Mouse (Mus musculus) heart, embryonic 11.5 days (tissue): ENCODE measurements around the gene Nfe2l2. TPM values are rescaled to one million over a fixed set of nuclear protein-coding genes. Genes with fewer than 3 reads are reported as not detected.

Source experiments
- ATAC-seq: fragments of 200-750 bp; cut with Nextera tagmentation; replicated peaks from 2 replicates; pipeline ENCODE4 v1.8.0; 2017; ENCODE audit warnings: moderate library complexity; ENCODE audit not compliant: insufficient number of reproducible peaks, low FRiP score, low TSS enrichment
- H3K27ac ChIP-seq: fragments of 300-500 bp; sonication (generic); 2 replicates; pipeline ENCODE4 v1.5.1; 2014; ENCODE audit warnings: mild to moderate bottlenecking, low read depth, low read length
- H3K27me3 ChIP-seq: fragments of 300-500 bp; sonication (generic); 2 replicates; pipeline ENCODE4 v1.6.1; 2014; ENCODE audit warnings: mild to moderate bottlenecking, low read length, mixed read lengths; ENCODE audit not compliant: control insufficient read depth, insufficient read depth
- H3K36me3 ChIP-seq: fragments of 300-500 bp; sonication (generic); 2 replicates; pipeline ENCODE4 v1.6.1; 2014; ENCODE audit warnings: mild to moderate bottlenecking, low read length, moderate library complexity, mixed read lengths; ENCODE audit not compliant: control insufficient read depth, insufficient read depth
- H3K4me1 ChIP-seq: fragments of 300-500 bp; sonication (generic); 2 replicates; pipeline ENCODE4 v1.6.1; 2014; ENCODE audit warnings: low read length; ENCODE audit not compliant: control insufficient read depth, insufficient read depth
- H3K4me2 ChIP-seq: fragments of 300-500 bp; sonication (generic); 2 replicates; pipeline ENCODE4 v1.6.1; 2014; ENCODE audit warnings: mild to moderate bottlenecking, moderate library complexity
- H3K4me3 ChIP-seq: fragments of 300-500 bp; sonication (generic); 2 replicates; pipeline ENCODE4 v1.5.1; 2014; ENCODE audit warnings: low read depth, low read length
- H3K9ac ChIP-seq: fragments of 300-500 bp; sonication (generic); 2 replicates; pipeline ENCODE4 v1.6.1; 2014; ENCODE audit warnings: mild to moderate bottlenecking, low read depth, low read length, moderate library complexity
- H3K9me3 ChIP-seq: fragments of 300-500 bp; sonication (generic); replicated peaks from 2 replicates; pipeline ENCODE4 v1.6.1; 2016; ENCODE audit warnings: low read length; ENCODE audit not compliant: control insufficient read depth
- WGBS: fragments of 180-500 bp; shearing (Covaris S2); extraction: QIAGEN DNeasy Blood & Tissue Kit; methylation state at CpG from one replicate; pipeline ENCODE4 v1.1.7; 2014; ENCODE audit not compliant: insufficient replicate concordance; 5-methylcytosine and 5-hydroxymethylcytosine counted together
- polyA plus RNA-seq: library from polyadenylated mRNA; unstranded; fragments of >200 nt; fragmentation: Nextera tagmentation; extraction: Ambion mirVana; gene quantifications from 2 replicates; pipeline ENCODE4 v1.2.1, GENCODE M21; 2014

The Nfe2l2 gene
- polyA plus RNA-seq, 1 experiment from 2014 or later = 46.7 TPM

DNA sequence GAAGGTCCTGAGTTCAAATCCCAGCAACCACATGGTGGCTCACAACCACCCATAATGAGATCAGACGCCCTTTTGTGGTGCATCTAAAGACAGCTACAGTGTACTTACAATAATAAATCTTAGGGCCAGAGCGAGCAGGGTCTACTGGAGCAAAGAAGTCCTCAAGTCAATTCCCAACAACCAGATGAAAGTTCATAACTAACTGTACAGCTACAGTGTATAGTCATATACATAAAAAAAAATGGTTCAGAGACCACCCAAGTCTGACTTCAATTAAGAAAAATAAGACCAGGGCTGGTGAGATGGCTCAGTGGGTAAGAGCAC lies 33.1 kb downstream of the Nfe2l2 start:
- peaks cover under 1% of the 10 kb centered on the region for H3K36me3 ChIP-seq
- WGBS = 78% methylated on average over 2 of the region's 2 CpGs
- no peak overlapping the region for H3K27ac ChIP-seq
- no peaks in the 10 kb centered on the region for H3K9me3 ChIP-seq
- no peak overlapping the region for H3K9ac ChIP-seq
- H3K27me3 ChIP-seq = no peaks in the 10 kb centered on the region
- ATAC-seq = no peak
- no peak overlapping the region for H3K4me2 ChIP-seq
- no peak overlapping the region for H3K4me3 ChIP-seq
- H3K4me1 ChIP-seq = no peaks in the 10 kb centered on the region

DNA sequence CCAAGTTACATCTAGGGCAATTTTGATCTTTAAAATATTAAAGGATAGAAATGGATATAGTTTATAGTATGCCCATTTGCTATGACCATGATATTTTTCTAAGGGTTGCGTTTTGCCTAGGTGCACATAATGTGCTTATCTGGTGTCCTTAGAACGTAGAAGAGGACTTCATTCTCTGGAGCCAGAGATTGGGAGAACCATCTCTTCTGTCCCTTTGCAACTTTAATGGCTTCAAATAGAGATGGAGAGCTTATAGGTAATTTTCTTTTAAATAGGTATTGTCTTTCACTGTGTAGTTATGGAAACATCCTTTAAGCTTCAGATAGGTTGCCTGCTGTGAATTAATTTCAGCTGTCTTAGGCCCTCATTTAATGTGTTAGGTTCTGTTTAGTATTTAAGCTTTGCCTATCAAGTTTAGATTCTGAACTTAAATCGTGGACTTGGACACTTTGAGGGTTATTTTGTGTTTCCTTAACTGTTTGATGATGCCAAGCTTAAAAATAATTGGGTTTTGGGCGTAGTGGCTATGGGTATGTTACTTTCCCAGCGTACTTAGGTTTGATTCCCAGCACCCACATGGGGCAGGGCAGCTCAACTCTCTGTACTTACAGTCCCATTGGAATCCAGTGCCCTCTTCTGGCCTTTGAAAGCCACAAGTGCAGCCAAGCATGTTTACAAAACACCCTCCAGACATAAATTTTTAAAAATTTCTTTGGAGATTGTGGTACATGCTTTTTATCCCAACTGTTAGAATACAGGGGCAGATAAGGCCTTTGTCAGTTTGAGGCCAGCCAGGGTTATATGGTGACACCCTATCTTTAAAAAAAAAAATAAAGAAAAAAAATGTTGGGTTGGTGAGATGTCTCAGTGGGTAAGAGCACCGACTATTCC lies 33.8 kb downstream of the Nfe2l2 start:
- Histone ChIP-seq H3K4me3 (no peak overlapping the region), H3K4me1 (no peaks in the 10 kb centered on the region), H3K36me3 (no peaks in the 10 kb centered on the region; the same call in none of the 2 replicates), H3K4me2 (no peak overlapping the region), H3K27me3 (no peaks in the 10 kb centered on the region), H3K27ac (no peak overlapping the region; the same call in 1 of the 2 replicates), H3K9me3 (no peaks in the 10 kb centered on the region), H3K9ac (no peak overlapping the region)
- 74% methylated on average over 6 of the region's 6 CpGs for WGBS
- ATAC-seq = no peak

GRCm38 (mm10) chr2:75669491-75670445 lies 34.7 kb downstream of the Nfe2l2 start:
- no peak overlapping the region for H3K9ac ChIP-seq
- no peaks in the 10 kb centered on the region for H3K9me3 ChIP-seq
- no peaks in the 10 kb centered on the region for H3K27me3 ChIP-seq
- no peak overlapping the region for H3K27ac ChIP-seq
- no peak overlapping the region for H3K4me2 ChIP-seq
- WGBS = 38% methylated on average over 14 of the region's 14 CpGs
- H3K4me3 ChIP-seq = no peak overlapping the region
- ATAC-seq = no peak
- no peaks in the 10 kb centered on the region for H3K4me1 ChIP-seq
- H3K36me3 ChIP-seq = no peaks in the 10 kb centered on the region; the same call in 1 of the 2 replicates

- WGBS = 35% methylated on average over 2 of the region's 2 CpGs
- H3K4me1 ChIP-seq = peaks cover 11% of the 10 kb centered on the region
- peak overlapping the region; percentile 99 for H3K9ac ChIP-seq
- peak overlapping the region; percentile 78 for H3K4me3 ChIP-seq
- H3K9me3 ChIP-seq = no peaks in the 10 kb centered on the region
- no peak for ATAC-seq
- H3K4me2 ChIP-seq = peak overlapping the region; percentile 93
- no peak overlapping the region for H3K27ac ChIP-seq
- H3K36me3 ChIP-seq = peaks cover 9% of the 10 kb centered on the region
- H3K27me3 ChIP-seq = no peaks in the 10 kb centered on the region
Measured at GRCm38 (mm10) chr2:75661106-75661505, 43.3 kb downstream of the Nfe2l2 start.

- ATAC-seq = no peak
- Histone ChIP-seq H3K9me3 (no peaks in the 10 kb centered on the region), H3K27ac (peak overlapping the region; percentile 96)
Measured at GRCm38 (mm10) chr2:75660255-75660948, 44.0 kb downstream of the Nfe2l2 start.

GRCm38 (mm10) chr2:75659629-75659960 lies 44.8 kb downstream of the Nfe2l2 start:
- WGBS = under 1% methylated on average over 45 of the region's 47 CpGs
- no peaks in the 10 kb centered on the region for H3K9me3 ChIP-seq
- H3K4me3 ChIP-seq = peak overlapping the region; percentile 78
- peaks cover 9% of the 10 kb centered on the region for H3K36me3 ChIP-seq
- peak overlapping the region; percentile 96 for H3K27ac ChIP-seq
- H3K4me1 ChIP-seq = peaks cover 11% of the 10 kb centered on the region
- H3K27me3 ChIP-seq = no peaks in the 10 kb centered on the region
- peak overlapping the region; percentile 99 for H3K9ac ChIP-seq
- H3K4me2 ChIP-seq = peak overlapping the region; percentile 93
- ATAC-seq = peak; percentile 77

More at GRCm38 (mm10) chr2:75660255-75660948, 44.0 kb downstream of the Nfe2l2 start:
- peaks cover 9% of the 10 kb centered on the region for H3K36me3 ChIP-seq
- peak overlapping the region; percentile 78 for H3K4me3 ChIP-seq
- H3K27me3 ChIP-seq = no peaks in the 10 kb centered on the region
- H3K9ac ChIP-seq = peak overlapping the region; percentile 99
- WGBS = 3% methylated on average over 15 of the region's 15 CpGs
- H3K4me2 ChIP-seq = peak overlapping the region; percentile 93
- H3K4me1 ChIP-seq = peaks cover 11% of the 10 kb centered on the region

DNA sequence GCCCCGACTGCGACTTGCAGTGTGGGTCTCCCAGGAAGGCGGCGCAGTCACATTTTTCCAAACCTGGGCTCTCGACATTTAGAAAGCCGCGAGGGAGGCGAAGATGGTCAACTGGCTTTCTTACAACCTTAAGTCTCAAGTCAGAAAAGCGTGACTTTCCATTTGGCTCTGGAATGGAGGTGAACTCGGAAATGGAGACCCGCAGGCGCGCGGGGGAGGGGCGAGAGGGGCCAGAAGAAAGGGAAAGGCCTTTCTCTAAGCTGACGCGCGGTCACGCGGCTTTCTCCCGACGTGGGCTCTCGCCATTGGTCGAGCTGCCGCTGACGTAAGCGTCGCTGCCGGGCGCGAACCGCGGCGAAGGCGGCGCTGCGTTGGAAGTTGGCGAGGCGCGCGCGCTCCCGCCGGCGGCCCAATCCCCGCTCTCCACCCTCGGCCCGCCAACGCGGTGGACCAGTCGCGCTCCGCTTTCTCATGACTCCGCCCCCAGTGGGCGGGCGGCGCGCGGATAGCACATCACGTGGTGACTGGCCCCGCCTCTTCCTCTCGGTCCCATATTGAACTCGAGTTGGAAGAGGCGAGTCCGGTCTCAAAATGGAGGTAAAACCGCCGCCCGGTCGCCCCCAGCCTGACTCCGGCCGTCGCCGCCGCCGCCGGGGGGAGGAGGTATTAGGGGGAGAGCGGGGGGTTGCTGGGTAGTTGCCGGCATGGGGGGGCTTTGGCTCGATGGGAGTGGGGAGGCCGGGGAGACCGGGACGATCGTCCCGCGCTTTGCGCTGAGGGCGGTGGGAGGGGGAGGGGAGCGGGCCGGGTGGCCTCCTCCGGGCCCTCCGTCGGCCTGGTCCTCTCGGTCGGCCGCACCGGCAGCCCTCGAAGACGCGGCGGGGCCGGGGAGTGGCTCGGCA lies 45.5 kb downstream of the Nfe2l2 start, which contains the start of gene Hnrnpa3:
Gene Hnrnpa3 (plus strand): TSS at position 535 of the 902 bp plus-strand sequence.
- H3K4me1 ChIP-seq = peaks cover 11% of the 10 kb centered on the region
- H3K4me2 ChIP-seq = peak within 1 kb of the TSS; percentile 93
- no peaks in the 10 kb centered on the region for H3K27me3 ChIP-seq
- no peaks in the 10 kb centered on the region for H3K9me3 ChIP-seq
- H3K27ac ChIP-seq = peak within 1 kb of the TSS; percentile 99
- WGBS = under 1% methylated on average over 78 of the region's 102 CpGs
- peak within 1 kb of the TSS; percentile 78 for H3K4me3 ChIP-seq
- H3K36me3 ChIP-seq = peaks cover 7% of the 10 kb centered on the region
- peak; percentile 96 for ATAC-seq
- peak within 1 kb of the TSS; percentile 99 for H3K9ac ChIP-seq
